Mouse (Mus musculus) thymus, postnatal 36 days (tissue): ENCODE measurements around the gene Nid1.
"Not testable (repeated sequence)": the region's sequence is repeated elsewhere in the genome, so short reads cannot be mapped to it uniquely, and the experiment has no call there.

Source experiments
- DNase-seq, 2 experiments: peaks; one replicate each; pipeline ENCODE4 v3.0.0; 2022; ENCODE audit warnings: mixed read lengths in 2 of 2

Gene Nid1

DNA sequence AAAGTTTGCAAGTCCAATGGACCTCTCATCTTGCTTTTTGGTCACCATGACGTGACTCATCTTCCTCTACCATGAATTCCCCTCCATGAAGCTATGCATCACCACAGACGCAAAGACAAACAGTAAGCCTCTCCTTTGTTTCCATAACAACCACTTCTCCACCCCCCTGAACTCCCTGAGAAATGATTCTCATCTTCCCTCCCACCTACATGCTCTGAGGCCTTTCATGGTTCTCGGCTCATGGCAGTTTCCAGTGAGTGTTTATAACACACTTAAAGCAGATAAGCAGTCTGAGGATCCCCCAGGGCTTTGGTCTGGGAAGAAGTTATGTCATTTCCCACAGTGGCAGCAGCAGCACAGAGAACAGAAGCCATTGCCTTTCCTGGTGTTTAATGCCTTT, 56.2 kb downstream of the Nid1 start:
- DNase-seq = no peak

GRCm38 (mm10) chr13:13498022-13498421, 60.7 kb downstream of the Nid1 start:
- no peak for DNase-seq

GRCm38 (mm10) chr13:13502406-13502805, 65.1 kb downstream of the Nid1 start:
- no peak for DNase-seq

- no peak for DNase-seq
Measured at GRCm38 (mm10) chr13:13503695-13504386, 66.5 kb downstream of the Nid1 start.

DNA sequence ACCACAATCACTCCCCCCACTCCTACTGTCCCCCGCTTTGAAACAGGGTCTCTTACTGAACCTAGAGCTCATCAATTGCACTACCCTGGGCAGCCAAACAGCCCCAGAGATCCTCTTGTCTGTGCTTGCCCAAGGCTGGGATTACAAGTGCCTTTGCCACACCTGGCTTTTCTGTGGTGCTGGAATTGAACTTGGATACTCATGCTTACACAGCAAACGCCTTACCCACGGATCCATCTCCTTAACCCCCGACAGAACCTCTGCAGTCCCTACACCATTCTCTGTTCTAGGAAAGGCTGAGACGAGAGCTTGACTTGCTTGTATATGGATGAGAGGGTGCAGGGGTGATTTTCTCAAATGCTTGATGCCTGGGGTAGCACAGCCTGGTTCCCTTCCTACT, 67.7 kb downstream of the Nid1 start:
- DNase-seq = no peak

- no peak for DNase-seq
Measured at GRCm38 (mm10) chr13:13506556-13506955, 69.2 kb downstream of the Nid1 start.

GRCm38 (mm10) chr13:13514861-13515260, 77.5 kb downstream of the Nid1 start:
- no peak for DNase-seq

GRCm38 (mm10) chr13:13516376-13517225, 79.2 kb downstream of the Nid1 start:
- peak; percentile 83 to 90 for DNase-seq

GRCm38 (mm10) chr13:13518114-13518513, 80.8 kb downstream of the Nid1 start:
- DNase-seq = peak in 1 of 2 experiments; percentile 15

GRCm38 (mm10) chr13:13520436-13520835, 83.1 kb downstream of the Nid1 start:
- DNase-seq = peak; percentile 46 to 55

DNA sequence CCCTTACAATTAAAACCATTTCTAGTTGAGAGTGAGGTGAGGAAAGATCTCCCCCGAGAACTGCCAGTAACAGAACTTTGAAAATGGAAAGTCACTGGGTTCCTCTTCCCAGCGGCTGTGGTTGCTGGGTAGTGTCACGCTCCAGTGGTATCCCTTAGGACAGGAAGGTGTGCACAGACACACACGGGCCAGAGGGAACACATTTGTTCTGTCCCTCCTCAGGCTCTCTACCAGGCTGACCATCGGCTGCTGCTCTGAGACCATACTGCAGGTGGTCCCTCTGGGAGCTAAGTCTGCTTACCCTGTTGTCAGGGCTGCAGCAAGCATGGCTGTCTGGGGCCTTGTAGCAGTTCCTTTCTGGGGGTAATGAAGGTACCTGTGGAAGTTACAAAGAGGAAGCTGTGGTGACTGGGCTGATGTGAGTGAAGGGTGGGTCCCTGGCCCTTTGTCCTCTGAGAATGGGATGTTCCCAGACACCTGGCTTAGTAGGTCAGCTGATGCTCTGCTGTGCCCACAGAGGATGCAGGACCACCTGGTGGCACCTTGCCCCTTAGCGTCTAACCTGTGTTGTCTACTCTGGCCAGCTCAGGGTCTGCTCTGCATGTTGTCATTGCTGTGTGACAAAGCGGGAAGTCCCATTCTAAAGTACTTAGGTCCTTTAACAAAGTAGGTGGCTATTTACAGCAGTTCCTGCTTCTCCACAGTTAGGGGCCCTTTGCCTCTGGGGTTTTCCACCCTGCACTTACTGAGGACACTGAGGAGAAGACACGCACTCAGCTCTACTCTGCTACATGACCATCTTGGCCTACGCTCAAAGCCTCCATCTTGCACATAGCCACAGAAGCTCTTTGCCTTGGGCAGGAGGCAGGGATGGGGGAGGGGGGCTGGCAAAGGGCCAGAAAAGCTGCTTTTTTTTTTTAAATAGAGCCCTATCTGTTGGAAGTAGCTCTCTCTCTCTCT, 86.6 kb downstream of the Nid1 start:
- DNase-seq = peak; percentile 44 to 49

DNA sequence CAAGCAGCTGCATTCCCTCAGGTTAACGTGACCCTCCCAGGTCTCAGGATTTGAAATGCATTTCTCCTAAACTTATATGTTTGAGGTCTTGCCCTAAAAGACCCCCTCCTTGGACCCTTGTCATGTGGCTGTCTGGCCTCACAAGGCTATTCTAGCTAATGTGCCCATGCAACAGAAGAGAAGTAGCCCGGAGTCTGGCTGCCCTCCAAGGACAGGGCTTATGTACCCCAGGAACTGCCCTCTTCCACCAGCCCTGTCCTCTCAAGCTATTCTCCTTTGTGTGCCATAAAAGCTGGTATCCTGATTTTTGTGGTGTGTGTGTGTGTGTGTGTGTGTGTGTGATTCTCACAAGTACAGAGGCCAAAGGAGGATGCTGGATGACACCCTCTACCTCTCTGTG, 87.9 kb downstream of the Nid1 start:
- no peak for DNase-seq

- DNase-seq = no peak
Measured at GRCm38 (mm10) chr13:13525877-13526276, 88.5 kb downstream of the Nid1 start.

DNA sequence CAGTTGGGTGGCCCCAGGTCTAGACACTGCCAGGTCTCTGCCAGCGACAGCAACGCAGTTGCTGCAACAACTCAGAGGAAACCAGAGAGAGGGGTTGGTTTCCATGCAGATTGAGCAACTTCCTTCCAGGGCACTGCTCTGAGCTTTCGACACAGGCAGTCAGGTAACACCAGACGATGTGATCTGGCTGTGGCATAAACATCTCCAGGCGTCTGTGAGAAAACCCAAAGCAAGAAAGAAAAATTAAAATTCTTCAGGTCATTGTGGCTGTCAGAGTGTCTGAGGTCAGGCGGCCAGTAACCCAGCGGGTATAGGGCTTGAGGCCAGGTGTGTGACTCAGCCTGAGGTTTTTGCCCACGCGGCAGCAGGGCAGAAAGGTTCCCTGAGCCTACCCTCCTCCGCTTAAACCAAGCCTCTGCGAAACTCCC, 91.8 kb downstream of the Nid1 start:
- DNase-seq = peak; percentile 63 to 72

- peak; percentile 57 to 68 for DNase-seq
Measured at GRCm38 (mm10) chr13:13530913-13531312, 93.6 kb downstream of the Nid1 start.

- no peak for DNase-seq
Measured at GRCm38 (mm10) chr13:13531923-13532322, 94.6 kb downstream of the Nid1 start.

GRCm38 (mm10) chr13:13536555-13536954, 99.2 kb downstream of the Nid1 start:
- no peak for DNase-seq

- no peak for DNase-seq
Measured at GRCm38 (mm10) chr13:13537272-13538015, 100.1 kb downstream of the Nid1 start.

GRCm38 (mm10) chr13:13538585-13539300, 101.4 kb downstream of the Nid1 start:
- no peak for DNase-seq

GRCm38 (mm10) chr13:13543073-13543472, 105.7 kb downstream of the Nid1 start:
- not testable (repeated sequence) for DNase-seq

GRCm38 (mm10) chr13:13546792-13547191, 109.4 kb downstream of the Nid1 start:
- DNase-seq = no peak
